Mouse (Mus musculus): Measurements from ENCODE around the gene Fabp1. TPM values are rescaled to one million over a fixed set of nuclear protein-coding genes. Genes with fewer than 3 reads are reported as not detected.

The Fabp1 gene
- total and polyA plus RNA-seq, 3 experiments, result not detected

DNA sequence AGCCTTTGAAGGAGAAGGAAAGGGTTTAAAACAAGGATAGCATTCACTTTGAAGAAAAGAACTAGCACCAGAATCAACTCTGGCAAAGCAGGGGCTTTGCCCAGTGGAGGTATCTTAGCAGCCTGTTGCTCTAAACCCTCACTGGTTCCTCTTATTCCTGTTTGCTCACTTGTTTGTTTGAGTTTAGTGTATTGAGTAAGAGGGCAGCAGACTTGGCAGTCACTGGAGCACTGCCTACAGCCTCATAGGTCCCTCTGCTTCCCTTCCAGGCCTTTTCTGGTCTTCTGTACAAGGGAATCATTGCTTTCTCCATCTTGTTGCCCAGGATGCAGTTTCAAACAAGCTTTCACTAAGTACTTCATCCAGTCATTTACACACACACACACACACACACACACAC, 3.5 kb upstream of the Fabp1 start:
- H3K27me3 ChIP-seq (replicated peaks), result no peaks in the 10 kb centered on the region
- H3K9ac ChIP-seq (ENCODE audit: insufficient read depth, low read depth), result no peak overlapping the region
- H3K9me3 ChIP-seq (replicated peaks; ENCODE audit: low read length), result no peaks in the 10 kb centered on the region
- H3K27ac ChIP-seq (ENCODE audit: insufficient read depth, low read depth), result no peak overlapping the region
- no peaks in the 10 kb centered on the region for H3K36me3 ChIP-seq (replicated peaks in 1 of 2; ENCODE audit: control insufficient read depth in 1 of 2, insufficient read depth in 1 of 2, low read length in 1 of 2)
- in situ Hi-C loops (cut with MboI; ENCODE audit: low pct_ligation_motif_present, low pct_unique_long_range_greater_than_20kb, low sequenced_read_pairs) (no loop called here), dilution Hi-C loops (cut with MboI; ENCODE audit: extremely low pct_ligation_motif_present, extremely low pct_unique_long_range_greater_than_20kb, low sequenced_read_pairs) (no loop called here)
- DNase-seq (ENCODE audit: extremely low read depth), result no peak
- H3K4me3 ChIP-seq (replicated peaks in 1 of 3; ENCODE audit: low read depth in 2 of 3, low read length in 2 of 3, poor library complexity in 1 of 3), result no peak overlapping the region
- H3K79me2 ChIP-seq (replicated peaks; ENCODE audit: control insufficient read depth, extremely low read depth, insufficient read depth, poor library complexity, severe bottlenecking), result no peaks in the 10 kb centered on the region
- no peak for TF ChIP-seq MXI1 (IDR thresholded peaks at IDR 0.05; ENCODE audit: low read depth, low read length)
- TF ChIP-seq ZMIZ1 (IDR thresholded peaks at IDR 0.05; ENCODE audit: low read depth, low read length), result no peak
- no peak for TF ChIP-seq TBP (conservative IDR thresholded peaks at IDR 0.05; ENCODE audit: low read depth, low read length)
- no peak for TF ChIP-seq CTCF (conservative IDR thresholded peaks at IDR 0.05 in 1 of 2, IDR thresholded peaks at IDR 0.05 in 1 of 2; ENCODE audit: low read depth in 2 of 2, low read length in 2 of 2)
- no peak for TF ChIP-seq ZNF384 (IDR thresholded peaks at IDR 0.05; ENCODE audit: low read depth, low read length)
- no peak for TF ChIP-seq IRF4 (IDR thresholded peaks at IDR 0.05; ENCODE audit: low read depth, low read length)
- TF ChIP-seq RCOR1 (conservative IDR thresholded peaks at IDR 0.05; ENCODE audit: low read depth, low read length), result no peak
- no peak for TF ChIP-seq EP300 (IDR thresholded peaks at IDR 0.05; ENCODE audit: low read length)
- TF ChIP-seq SIN3A (IDR thresholded peaks at IDR 0.05; ENCODE audit: low read length), result no peak
- no peak for TF ChIP-seq ZC3H11A (IDR thresholded peaks at IDR 0.05; ENCODE audit: low read depth, low read length)
- TF ChIP-seq NRF1 (IDR thresholded peaks at IDR 0.05; ENCODE audit: low read depth, low read length), result no peak
- no peak overlapping the region for H3K4me2 ChIP-seq (ENCODE audit: insufficient read depth, low read depth, poor library complexity, severe bottlenecking)
- peaks cover 9 to 55% of the 10 kb centered on the region in 2 experiments for H3K4me1 ChIP-seq (ENCODE audit: control insufficient read depth in 1 of 2, insufficient read depth in 2 of 2)

DNA sequence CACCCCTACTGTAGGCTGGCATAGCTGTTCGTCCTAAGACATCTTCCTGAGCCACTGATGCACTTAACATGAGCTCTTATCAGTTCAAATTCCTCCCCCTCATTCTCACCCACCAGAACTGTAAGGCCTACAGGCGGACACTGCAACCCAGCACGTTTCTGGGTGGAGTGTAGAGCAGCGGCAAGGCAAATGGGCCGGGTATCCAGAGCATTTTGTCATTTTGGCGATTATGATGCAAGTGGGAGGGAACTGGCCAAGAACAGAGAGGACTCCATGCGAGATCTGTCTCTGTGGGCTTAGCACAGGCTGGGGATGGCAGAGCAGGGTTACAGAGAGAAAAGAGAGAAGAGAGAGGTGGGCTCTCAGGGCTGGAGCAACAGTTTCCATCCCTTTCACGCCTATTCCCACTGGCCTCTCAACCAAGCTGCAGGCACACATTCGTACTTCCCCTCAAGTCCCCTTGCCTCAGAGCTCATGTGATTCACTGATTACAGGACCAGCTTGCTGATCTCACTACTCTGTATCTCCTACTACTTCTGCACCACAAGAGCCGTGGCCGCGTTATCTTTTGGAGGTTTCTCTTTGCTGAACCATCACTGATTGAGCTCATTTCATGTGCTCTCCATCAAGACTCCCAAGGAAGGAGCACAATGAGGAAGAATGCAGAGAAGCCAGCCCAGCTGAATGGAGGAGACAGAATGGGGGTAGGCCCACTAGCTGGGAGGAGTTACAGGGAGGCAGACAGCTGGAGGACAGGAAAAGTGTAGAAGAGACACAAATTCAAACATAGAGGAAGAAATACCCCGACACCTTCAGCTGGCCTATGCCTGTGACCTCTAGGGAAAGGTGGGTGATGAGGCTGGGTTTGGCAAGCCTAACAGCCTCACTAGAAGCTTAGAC, 1.7 kb upstream of the Fabp1 start:
- Histone ChIP-seq H3K36me3 (replicated peaks in 1 of 2; ENCODE audit: control insufficient read depth in 1 of 2, insufficient read depth in 1 of 2, low read length in 1 of 2) (no peaks in the 10 kb centered on the region), H3K27me3 (replicated peaks) (no peaks in the 10 kb centered on the region), H3K9me3 (replicated peaks; ENCODE audit: low read length) (no peaks in the 10 kb centered on the region), H3K9ac (ENCODE audit: insufficient read depth, low read depth) (peak overlapping the region; percentile 59), H3K4me1 (ENCODE audit: control insufficient read depth in 1 of 2, insufficient read depth in 2 of 2) (peaks cover 11 to 58% of the 10 kb centered on the region in 2 experiments), H3K4me2 (ENCODE audit: insufficient read depth, low read depth, poor library complexity, severe bottlenecking) (peak overlapping the region; percentile 72), H3K27ac (ENCODE audit: insufficient read depth, low read depth) (peak overlapping the region; percentile 33; the same call in 1 of the 2 replicates), H3K4me3 (replicated peaks in 1 of 3; ENCODE audit: low read depth in 2 of 3, low read length in 2 of 3, poor library complexity in 1 of 3) (peak overlapping the region; percentile 31 to 46 (median 44)), H3K79me2 (replicated peaks; ENCODE audit: control insufficient read depth, extremely low read depth, insufficient read depth, poor library complexity, severe bottlenecking) (no peaks in the 10 kb centered on the region)
- dilution Hi-C loops (cut with MboI; ENCODE audit: extremely low pct_ligation_motif_present, extremely low pct_unique_long_range_greater_than_20kb, low sequenced_read_pairs) (no loop called here), in situ Hi-C loops (cut with MboI; ENCODE audit: low pct_ligation_motif_present, low pct_unique_long_range_greater_than_20kb, low sequenced_read_pairs) (no loop called here)
- TF ChIP-seq EP300 (IDR thresholded peaks at IDR 0.05; ENCODE audit: low read length), result 0 out of 2 replicates have a peak, but pooled peaks have one; percentile 10
- no peak; the same call in 1 of the 2 replicates for TF ChIP-seq CHD1 (IDR thresholded peaks at IDR 0.05; ENCODE audit: low read depth, low read length)
- peak; percentile 50; the same call in 1 of the 2 replicates for TF ChIP-seq TCF12 (IDR thresholded peaks at IDR 0.05; ENCODE audit: low read depth, low read length)
- TF ChIP-seq MEF2A (IDR thresholded peaks at IDR 0.05; ENCODE audit: borderline replicate concordance, low read depth, low read length), result peak; percentile 38; the same call in 1 of the 2 replicates
- peak; percentile 38; the same call in 1 of the 2 replicates for TF ChIP-seq POLR2A (IDR thresholded peaks at IDR 0.05; ENCODE audit: low read depth, low read length)
- TF ChIP-seq GABPA (IDR thresholded peaks at IDR 0.05; ENCODE audit: insufficient replicate concordance, low read depth, low read length), result no peak
- TF ChIP-seq ZMIZ1 (IDR thresholded peaks at IDR 0.05; ENCODE audit: low read depth, low read length), result no peak
- TF ChIP-seq PAX5 (IDR thresholded peaks at IDR 0.05; ENCODE audit: low read length), result no peak
- peak; percentile 13; the same call in 1 of the 2 replicates for TF ChIP-seq TBP (conservative IDR thresholded peaks at IDR 0.05; ENCODE audit: low read depth, low read length)
- no peak for TF ChIP-seq CTCF (conservative IDR thresholded peaks at IDR 0.05 in 1 of 2, IDR thresholded peaks at IDR 0.05 in 1 of 2; ENCODE audit: low read depth in 2 of 2, low read length in 2 of 2)
- peak; percentile 51; the same call in 1 of the 2 replicates for TF ChIP-seq RCOR1 (conservative IDR thresholded peaks at IDR 0.05; ENCODE audit: low read depth, low read length)
- DNase-seq (ENCODE audit: extremely low read depth), result peak; percentile 50

All from CH12.LX (cell line).